Mouse (Mus musculus) T-cell, adult 2 months (primary cell): ENCODE measurements at regions not wholly inside any gene's neighbourhood (a gene's known extent, or its start where the extent isn't known, plus 50 kb on each side); places are given as distances from the start of the nearest gene placed in this dataset.
A peak's percentile ranks its signal among the peaks of the same experiment; 100 is the strongest.
"Not testable (repeated sequence)": the region's sequence is repeated elsewhere in the genome, so short reads cannot be mapped to it uniquely, and the experiment has no call there.

Experiments
- DNase-seq: peaks from one replicate; pipeline ENCODE4 v3.0.0; 2022; ENCODE audit warnings: low spot score

DNA sequence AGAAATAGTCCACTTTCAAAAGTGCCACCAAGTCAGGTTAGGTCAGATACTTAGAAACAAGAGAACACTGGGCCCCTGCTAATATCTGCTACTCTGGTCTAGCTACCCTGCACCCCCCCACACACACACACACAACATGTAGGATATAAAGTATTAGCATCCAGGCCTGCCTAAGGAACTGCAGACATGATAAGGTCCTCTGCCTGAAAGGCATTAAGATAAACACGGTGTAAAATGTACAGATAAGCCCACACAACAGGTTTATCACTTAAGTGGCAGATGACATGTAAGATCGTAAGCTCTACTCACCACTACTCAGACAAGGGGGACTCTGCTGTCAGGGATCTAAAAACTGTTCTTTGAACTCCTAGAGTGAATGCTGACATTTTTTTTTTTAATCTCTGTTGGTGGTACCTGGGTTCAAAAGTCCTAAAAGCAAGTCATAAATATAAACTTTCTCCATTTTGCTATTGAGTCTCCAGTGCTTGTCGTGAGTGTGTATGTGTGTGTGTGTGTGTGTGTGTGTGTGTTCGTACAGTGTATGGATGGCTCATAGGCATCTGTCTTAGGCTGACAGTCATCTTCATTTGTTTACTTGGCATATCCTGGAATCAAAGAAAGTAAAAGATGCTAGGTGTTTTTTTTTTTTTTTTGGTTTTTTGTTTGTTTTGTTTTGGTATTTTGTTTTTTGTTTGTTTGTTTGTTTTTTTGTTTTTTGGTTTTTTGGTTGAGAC lies 52.2 kb downstream of the Gm9817 start:
- no peak for DNase-seq

DNA sequence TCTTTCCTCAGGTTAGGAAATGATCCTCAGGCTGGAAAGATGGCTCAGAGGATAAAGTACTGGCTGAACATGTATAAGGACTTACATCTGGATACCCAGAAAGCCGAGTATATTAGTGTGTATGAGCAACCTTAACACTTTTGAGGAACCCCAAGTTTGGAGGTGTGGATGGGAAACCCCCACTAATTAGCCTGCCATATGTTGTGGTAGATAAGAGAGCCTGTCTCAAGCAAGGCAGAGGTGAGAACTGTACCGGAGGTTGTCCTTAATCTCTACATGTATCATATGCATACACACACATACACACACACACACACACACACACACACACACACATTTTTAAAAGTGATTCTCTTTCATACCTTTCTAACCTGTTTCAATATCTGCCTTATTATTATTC lies 62.1 kb downstream of the Gm9817 start:
- no peak for DNase-seq

- DNase-seq, result no peak
Observed at GRCm38 (mm10) chr13:45145129-45145528, 66.6 kb downstream of the Gm9817 start.

- DNase-seq, result no peak
Observed at GRCm38 (mm10) chr13:45156223-45156622, 77.7 kb downstream of the Gm9817 start.

DNA sequence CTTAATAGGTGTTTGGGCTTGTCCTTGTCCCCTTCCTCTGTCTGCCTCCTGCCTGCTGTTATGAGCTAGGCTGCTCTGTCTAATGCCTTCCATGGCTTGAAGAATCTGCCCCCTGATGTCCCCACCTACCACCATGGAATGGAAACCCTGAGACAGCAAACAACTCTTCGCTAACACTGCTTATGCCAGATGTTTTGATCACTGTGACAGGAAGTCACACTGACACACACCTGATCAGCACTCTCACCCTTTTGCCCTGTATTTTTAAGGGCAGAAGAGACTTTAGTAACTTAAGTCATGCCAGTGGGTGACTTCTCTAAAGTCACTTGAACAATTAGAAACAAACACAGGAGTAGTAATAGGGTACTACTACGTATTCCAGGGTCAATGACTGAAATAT lies 78.5 kb downstream of the Gm9817 start:
- peak; percentile 16 for DNase-seq

GRCm38 (mm10) chr13:45160281-45160680 lies 81.8 kb downstream of the Gm9817 start:
- DNase-seq, result no peak

GRCm38 (mm10) chr13:45164001-45164778 lies 85.7 kb downstream of the Gm9817 start:
- DNase-seq, result no peak

DNA sequence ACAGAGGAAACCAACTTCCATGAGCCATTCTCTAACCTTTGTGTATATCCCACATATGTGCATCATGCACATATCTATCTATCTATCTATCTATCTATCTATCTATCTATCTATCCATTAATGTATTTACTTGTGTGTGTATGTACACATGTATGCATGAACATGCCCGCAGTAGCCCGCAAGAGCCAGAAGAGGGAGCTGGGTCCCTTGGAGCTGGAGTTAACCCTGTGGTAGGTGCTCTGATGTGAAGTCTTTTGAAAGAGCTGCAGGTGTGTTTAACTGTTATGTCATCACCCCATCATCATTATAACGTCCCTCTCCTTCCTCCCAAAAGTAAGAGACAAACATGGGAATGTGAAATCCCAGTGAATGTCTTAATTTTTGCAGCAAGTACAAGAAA lies 86.7 kb downstream of the Gm9817 start:
- DNase-seq, result no peak

DNA sequence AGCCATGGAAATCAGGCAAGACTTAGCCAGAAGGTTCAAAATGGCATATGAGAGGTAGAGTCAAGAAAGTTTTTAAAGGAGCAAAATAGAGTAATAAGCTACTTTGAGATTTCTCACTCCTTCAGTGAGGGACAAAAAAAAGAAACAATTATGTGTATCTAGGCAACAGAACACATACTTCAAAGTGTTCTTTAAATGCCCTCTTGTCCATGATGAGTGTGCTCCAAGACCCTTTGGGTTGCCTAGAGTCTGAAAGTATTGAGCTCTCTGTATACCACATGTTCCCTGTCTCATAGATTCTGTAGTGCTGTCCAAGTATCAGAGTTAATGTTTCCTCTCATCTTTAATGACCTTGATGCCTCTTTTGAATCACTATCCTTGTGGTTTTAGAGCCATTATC lies 91.2 kb downstream of the Gm9817 start:
- DNase-seq, result no peak

- DNase-seq, result no peak
Observed at GRCm38 (mm10) chr13:45173139-45173538, 94.6 kb downstream of the Gm9817 start.

DNA sequence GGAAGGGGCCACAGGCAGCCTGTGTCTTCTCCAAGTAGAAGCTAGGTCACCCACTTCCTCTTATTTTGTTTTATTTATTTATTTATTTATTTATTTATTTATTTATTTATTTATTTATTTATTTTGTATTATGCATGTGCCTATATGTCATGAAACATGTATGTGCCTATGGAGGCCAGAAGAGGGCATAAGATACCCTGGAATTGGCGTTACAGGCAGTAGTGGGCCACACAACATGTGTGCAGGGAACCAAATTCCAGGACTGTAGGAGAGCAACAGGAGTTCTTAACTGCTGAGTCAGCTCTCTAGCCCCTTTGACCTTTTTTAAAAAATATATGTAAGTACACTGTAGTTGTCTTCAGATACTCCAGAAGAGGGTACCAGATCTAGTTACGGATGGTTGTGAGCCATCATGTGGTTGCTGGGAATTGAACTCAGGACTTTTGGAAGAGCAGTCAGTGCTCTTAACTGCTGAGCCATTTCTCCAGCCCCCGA lies 97.3 kb downstream of the Gm9817 start:
- not testable (repeated sequence) for DNase-seq

GRCm38 (mm10) chr13:45181529-45182230 lies 103.2 kb downstream of the Gm9817 start:
- no peak for DNase-seq

- no peak for DNase-seq
Observed at GRCm38 (mm10) chr13:45189389-45189788, 110.9 kb downstream of the Gm9817 start.

- no peak for DNase-seq
Observed at GRCm38 (mm10) chr13:45190151-45190550, 111.7 kb downstream of the Gm9817 start.

DNA sequence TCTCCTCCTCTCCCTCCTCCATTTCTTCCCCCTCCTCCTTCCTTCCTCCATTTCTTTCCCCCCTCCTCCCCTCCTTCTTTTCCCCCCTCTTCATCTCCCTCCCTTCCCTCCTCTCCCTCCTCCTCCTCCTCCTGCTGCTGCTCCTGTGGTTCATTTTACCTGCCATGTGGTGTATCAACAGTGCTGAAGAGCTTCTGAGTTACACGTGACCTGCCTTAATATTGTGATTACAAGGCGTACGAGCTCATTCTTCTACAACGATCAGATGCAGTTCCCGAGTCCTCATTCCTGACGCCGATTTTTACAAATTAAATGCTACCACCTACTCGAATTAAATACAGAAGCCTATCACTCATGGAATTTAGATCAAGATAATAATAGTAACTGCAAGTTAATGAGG lies 113.6 kb downstream of the Gm9817 start:
- no peak for DNase-seq

DNA sequence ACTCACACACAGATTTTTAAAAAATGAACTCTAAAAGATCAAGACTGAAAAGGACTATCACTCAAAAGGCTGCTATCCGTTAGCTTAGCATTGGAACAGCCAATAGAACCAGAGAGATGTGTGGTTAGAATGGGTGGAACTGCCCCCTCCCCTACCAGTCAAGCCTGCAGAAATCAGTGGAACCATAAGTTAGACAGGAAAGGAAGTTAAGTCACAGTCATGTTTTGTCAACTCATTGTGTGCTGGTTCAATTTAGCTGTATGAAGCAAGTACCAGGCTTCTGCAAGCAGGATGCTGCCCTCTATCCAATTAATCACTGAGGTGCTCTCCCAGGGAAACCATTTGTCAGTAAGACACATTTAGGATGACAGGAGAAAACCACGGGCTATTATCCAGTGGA lies 117.1 kb downstream of the Gm9817 start:
- no peak for DNase-seq

DNA sequence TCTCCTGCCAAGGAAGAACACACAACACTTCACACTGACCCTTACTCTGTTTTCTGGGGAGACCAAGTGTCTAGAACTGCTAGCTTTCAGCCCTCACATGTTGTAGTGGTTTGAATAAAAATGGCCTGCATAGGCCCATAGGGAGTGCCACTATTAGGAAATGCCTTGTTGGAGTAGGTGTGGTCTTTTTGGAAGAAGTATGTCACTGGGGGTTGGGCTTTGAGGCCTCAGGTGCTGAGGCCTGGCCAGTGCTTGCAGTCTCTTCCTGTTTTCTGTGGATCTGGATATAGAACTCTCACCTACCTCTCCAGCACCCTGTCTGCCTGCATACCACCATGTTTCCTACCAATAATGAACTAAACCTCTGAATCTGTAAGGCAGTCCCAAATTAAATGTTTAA lies 117.9 kb downstream of the Gm9817 start:
- no peak for DNase-seq

GRCm38 (mm10) chr13:45200511-45201120 lies 122.1 kb downstream of the Gm9817 start:
- DNase-seq, result no peak

GRCm38 (mm10) chr13:45204856-45205255 lies 126.4 kb downstream of the Gm9817 start:
- DNase-seq, result peak; percentile 66

DNA sequence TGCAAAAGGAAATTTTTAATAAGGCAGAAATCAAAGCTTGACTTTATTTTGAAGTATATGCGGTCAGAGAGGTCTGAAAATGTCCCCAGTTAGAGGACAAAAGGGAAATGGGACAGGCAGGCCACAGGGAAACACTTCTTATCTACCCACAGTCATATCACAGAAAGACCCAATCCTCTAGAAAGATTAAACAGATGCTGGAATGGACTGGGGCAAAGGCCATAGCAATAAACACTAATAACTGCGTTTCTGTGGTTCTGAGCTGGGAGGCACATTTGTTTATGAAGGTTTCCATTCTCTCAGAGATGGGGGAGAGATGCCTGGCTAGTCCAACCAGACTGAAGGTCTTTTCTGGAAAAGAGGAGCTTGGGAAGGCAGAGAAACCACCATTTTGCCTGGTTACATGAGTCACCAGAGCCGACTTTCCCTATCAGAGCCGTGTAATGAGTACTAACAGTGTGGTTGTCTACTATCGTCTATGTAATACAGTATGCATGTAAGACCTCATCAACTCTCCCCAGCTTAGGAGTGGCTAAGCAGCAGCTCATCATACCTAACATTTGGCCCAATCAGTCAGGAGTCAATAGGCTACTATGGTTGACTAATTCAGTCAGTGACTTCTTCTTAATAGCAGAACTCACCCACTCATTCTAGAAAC lies 130.2 kb downstream of the Gm9817 start:
- DNase-seq, result no peak

DNA sequence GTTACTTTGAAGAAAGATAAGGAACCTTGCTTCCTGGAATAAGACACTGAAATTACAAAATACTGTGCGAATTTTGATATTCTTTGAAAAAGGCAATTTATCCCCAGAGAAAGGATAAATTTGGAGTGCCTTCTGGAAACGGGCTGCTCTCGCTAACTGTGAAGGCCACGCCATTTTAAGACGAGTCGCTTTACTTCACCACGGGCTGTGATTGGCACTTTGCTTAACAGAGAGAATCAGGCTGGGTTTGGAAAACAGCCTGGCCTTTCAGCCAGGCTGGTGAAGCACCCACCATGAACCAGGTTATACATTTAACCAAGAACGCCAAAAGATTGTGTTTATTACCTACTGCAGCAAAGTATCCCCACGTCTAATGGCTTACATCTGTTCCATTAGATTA lies 132.7 kb downstream of the Gm9817 start:
- no peak for DNase-seq
